Mouse (Mus musculus) left cerebral cortex, postnatal 36 days (tissue): Measurements from ENCODE around the gene Serpini1. TPM values are rescaled to one million over a fixed set of nuclear protein-coding genes. Genes with fewer than 3 reads are reported as not detected.

ENCODE experiments used
- DNase-seq, 2 experiments: peaks; one replicate each; pipeline ENCODE4 v3.0.0; 2021 to 2022; ENCODE audit warnings: low spot score in 2 of 2, mixed read lengths in 1 of 2
- intact Hi-C: fragments of 180-260 bp; cut with DNase I; formaldehyde crosslinking; loops from one replicate; pipeline ENCODE4 v1.15.1; 2025
- total RNA-seq, 2 experiments: library from RNA; stranded (reverse); gene quantifications; 2 replicates each; pipeline ENCODE4 v1.2.3; 2021

The Serpini1 gene
- 100 to 1,000 TPM; 250 to 264 TPM for total RNA-seq

GRCm38 (mm10) chr3:75557292-75557691 is at the start of gene Serpini1:
TSS of gene Serpini1 (plus strand) at chr3:75557547.
- peak; percentile 89 to 92 for DNase-seq
- intact Hi-C loops = loop anchor here (10.0 kb wide), 1 partner anchor 158 kb away; no protein-coding TSS in a partner anchor

GRCm38 (mm10) chr3:75517631-75518250 is 39.6 kb upstream of the Serpini1 start:
- intact Hi-C loops = loop anchor here (2.0 kb wide), 1 partner anchor 299 kb away; no protein-coding TSS in a partner anchor
- peak; percentile 15 to 38 for DNase-seq

- intact Hi-C loops = no loop called here
- DNase-seq = no peak
These were observed 36.0 kb upstream of the Serpini1 start for GRCm38 (mm10) chr3:75521314-75521713.

- intact Hi-C loops = no loop called here
- DNase-seq = no peak
These were observed 34.8 kb upstream of the Serpini1 start for GRCm38 (mm10) chr3:75522527-75522926.

DNA sequence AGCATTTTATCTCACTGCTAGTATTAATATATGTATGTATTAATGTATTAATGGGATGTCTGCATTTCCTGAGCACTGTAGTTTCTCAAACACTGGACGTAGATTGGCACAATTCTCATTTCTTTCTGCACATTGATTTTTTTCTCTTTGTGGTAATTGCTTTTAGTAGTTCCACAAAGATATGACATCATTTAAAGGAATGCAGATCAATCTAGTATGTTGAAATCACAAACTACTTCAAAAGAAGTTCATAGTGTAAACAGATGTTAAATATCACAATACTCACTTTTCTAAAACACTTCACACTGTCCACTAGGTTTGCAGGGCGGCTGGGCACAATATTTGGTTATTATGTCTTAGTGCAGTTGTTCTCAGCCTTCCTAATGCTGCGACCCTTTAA is 26.3 kb upstream of the Serpini1 start:
- no peak for DNase-seq
- intact Hi-C loops = no loop called here

GRCm38 (mm10) chr3:75534045-75534834 is 23.1 kb upstream of the Serpini1 start:
- intact Hi-C loops = no loop called here
- DNase-seq = no peak

DNA sequence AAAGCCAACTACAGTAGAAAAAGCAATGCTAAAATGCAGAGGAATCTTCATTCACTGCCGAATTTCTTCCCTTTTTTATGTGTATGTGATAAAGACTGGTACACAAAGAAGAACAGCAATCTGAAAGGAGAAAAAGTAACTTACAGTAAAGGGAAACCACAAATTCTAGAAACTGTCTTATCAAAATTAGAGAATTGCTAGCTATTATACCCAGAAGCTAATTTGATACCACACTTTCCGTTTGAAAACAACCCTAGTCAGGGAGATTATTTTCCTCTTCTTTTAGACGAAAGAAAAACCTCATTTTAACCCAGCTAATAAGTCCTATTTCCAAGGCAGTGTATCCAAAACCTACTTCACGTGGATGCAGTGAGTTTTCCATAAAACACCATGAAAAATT is 16.1 kb upstream of the Serpini1 start:
- intact Hi-C loops = no loop called here

DNA sequence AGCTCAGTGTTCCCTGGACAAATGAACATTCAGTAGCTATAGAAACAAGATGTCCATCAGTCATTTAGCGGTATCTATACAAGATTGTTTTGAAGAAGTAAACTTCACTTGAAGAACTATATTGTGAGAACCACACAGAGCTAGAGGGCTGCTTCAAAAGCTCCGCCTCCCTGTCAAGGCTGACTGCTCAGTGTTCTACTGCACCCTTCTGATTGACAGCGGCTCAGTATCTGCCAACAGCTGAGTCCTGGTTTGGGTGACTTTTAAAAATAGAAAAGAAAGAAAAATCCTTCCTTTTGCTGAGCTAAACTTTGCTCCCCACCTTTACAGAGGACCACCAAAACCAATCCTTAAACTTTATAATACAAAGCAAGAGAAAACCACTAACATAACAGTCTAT is 14.5 kb upstream of the Serpini1 start:
- no peak for DNase-seq

More for the DNA sequence above, 16.1 kb upstream of the Serpini1 start:
- DNase-seq = no peak

DNA sequence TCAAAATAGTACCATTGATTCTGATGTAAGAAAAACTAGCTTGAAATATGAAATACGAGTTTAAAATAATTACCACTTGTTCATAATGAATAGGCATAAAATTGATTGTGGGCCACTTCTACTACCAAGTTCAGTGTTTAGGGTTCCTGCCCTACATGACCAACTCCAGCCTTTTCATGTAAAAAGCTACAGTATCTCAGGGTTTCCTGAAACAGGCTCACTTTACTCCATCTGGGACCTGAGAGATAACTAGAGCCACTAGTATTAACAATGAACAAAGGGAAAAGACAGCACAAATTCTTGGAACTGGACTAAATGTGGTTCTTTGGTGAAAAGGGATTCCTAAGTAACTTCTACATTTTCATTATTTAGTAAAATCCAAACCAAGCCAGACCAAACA is 13.1 kb upstream of the Serpini1 start:
- intact Hi-C loops = no loop called here

More for the DNA sequence above, 14.5 kb upstream of the Serpini1 start:
- intact Hi-C loops = no loop called here

GRCm38 (mm10) chr3:75551248-75551647 is 6.1 kb upstream of the Serpini1 start:
- intact Hi-C loops = loop anchor here (10.0 kb wide), 1 partner anchor 164 kb away; no protein-coding TSS in a partner anchor
- no peak for DNase-seq

More for the DNA sequence above, 13.1 kb upstream of the Serpini1 start:
- DNase-seq = no peak

- intact Hi-C loops = loop anchor here (10.0 kb wide), 1 partner anchor 159 kb away; no protein-coding TSS in a partner anchor
- DNase-seq = no peak
These were observed 1.1 kb upstream of the Serpini1 start for GRCm38 (mm10) chr3:75556121-75556694.

- peak; percentile 97 to 99 for DNase-seq
- intact Hi-C loops = loop anchor here (10.0 kb wide), 1 partner anchor 158 kb away; no protein-coding TSS in a partner anchor
These were observed 554 bp upstream of the Serpini1 start, which contains the start of gene Pdcd10 for GRCm38 (mm10) chr3:75556695-75557291. TSS of gene Pdcd10 (minus strand) at chr3:75556856.

- DNase-seq = no peak
These were observed 16.7 kb downstream of the Serpini1 start for GRCm38 (mm10) chr3:75574074-75574473.

DNA sequence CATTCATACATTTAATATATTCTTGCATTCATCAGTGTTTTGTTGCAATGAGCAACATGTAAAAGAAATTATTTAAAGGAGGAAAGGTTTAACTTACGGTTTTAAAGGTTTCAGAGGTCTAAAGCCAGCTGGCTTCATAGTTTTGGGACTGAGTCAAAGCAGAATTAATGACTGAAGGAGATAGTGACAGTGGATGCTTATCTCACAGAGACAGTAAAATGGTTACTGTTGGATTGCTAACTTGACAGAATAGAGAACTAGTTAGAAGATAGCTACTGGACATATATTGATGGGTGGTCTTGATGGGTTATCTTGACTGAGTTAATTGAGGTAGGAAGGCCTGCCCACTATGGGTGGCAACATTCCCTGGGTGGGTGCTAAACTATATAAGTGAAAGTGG is 18.2 kb downstream of the Serpini1 start:
- no peak for DNase-seq
- intact Hi-C loops = no loop called here

More at GRCm38 (mm10) chr3:75574074-75574473, 16.7 kb downstream of the Serpini1 start:
- intact Hi-C loops = no loop called here

DNA sequence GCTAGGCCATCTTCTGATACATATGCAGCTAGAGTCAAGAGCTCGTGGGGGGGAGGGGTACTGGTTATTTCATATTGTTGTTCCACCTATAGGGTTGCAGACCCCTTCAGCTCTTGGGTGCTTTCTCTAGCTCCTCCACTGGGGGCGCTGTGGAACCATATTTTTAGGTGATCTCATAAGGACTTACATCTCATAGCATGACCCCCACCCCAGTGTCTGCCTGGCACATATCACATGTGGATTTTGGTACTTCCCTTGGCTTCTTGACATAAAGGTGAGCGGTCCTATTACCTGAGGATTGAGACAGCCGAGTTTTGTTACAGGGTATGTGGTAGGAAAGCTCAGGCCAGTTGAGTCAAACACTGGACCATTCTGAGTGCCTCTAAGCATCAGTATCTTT is 22.0 kb downstream of the Serpini1 start:
- intact Hi-C loops = no loop called here
- DNase-seq = no peak

- peak in 1 of 2 experiments; percentile 34 for DNase-seq
These were observed 25.9 kb downstream of the Serpini1 start for GRCm38 (mm10) chr3:75583293-75583692.

GRCm38 (mm10) chr3:75584898-75585297 is 27.6 kb downstream of the Serpini1 start:
- intact Hi-C loops = no loop called here
- peak; percentile 25 to 26 for DNase-seq

More at GRCm38 (mm10) chr3:75583293-75583692, 25.9 kb downstream of the Serpini1 start:
- intact Hi-C loops = no loop called here

DNA sequence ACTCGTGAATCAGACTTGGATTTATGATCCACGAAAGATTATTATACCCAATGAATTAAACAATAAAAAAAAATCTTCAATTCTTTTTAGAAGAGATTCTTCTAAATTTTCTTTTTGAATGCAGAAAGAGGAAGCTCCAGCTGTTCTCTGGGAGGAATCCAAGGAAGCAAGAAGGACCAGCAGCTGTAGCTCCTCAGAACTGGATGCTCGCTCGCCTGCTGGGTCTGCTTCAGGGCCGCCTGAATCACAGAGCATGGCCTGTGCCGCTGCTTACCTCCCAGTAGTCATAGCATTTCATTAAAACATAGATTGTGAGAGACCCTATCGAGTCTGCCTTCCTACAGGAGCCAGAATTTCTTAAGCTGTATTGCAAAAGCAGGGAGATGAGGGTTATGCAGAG is 53.7 kb downstream of the Serpini1 start:
- intact Hi-C loops = no loop called here
- DNase-seq = no peak

DNA sequence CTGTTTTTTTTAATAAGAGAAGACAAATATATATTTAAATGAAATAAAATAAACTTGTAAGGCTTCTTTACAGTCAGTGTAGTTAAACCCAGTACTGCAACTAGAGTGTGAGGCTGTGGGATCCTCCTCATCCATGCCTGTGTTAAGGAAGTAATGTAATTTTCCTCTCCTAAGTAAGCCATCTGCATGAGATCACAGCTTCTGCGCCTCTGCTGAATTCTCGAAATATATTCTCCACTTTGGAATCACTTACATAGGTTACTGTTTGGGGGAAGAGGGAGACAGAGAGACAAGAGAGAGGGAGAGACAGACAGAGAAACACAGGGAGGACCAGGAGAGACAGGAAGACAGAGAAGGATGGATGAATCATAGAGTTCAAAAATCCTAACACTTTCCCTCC is 67.3 kb downstream of the Serpini1 start:
- intact Hi-C loops = no loop called here
- DNase-seq = no peak
